Mouse (Mus musculus) left cerebral cortex, adult 2 months (tissue): ENCODE measurements around the gene Olfr344. TPM values are rescaled to one million over a fixed set of nuclear protein-coding genes. Genes with fewer than 3 reads are reported as not detected.

Experiments used
- DNase-seq, 2 experiments: peaks; one replicate each; pipeline ENCODE4 v3.0.0; 2021 to 2022; ENCODE audit warnings: low spot score in 2 of 2, mixed read lengths in 1 of 2; ENCODE audit errors: extremely low spot score in 1 of 2
- H3K27ac ChIP-seq: fragments of 200-600 bp; 2 replicates; pipeline ENCODE4 v1.8.1; 2022
- H3K4me3 ChIP-seq: fragments of 200-600 bp; 2 replicates; pipeline ENCODE4 v1.8.1; 2022
- CTCF ChIP-seq: fragments of 200-600 bp; IDR thresholded peaks from 2 replicates; pipeline ENCODE4 v1.8.1; 2022; ENCODE audit warnings: antibody characterized with exemption, mild to moderate bottlenecking, moderate library complexity
- intact Hi-C: fragments of 180-260 bp; cut with DNase I; formaldehyde crosslinking; loops from one replicate; pipeline ENCODE4 v1.15.1; 2025
- long read RNA-seq, 2 experiments: library from polyadenylated mRNA; stranded (forward); transcript quantifications; one replicate each; pipeline ENCODE4 v2.0.0; 2021; ENCODE audit warnings: borderline mapping rate in 2 of 2
- total RNA-seq, 2 experiments: library from RNA; stranded (reverse); gene quantifications; 2 replicates each; pipeline ENCODE4 v1.2.3; 2021

Gene Olfr344
- under 1 TPM; 0.05 to 0.09 TPM for total RNA-seq
- long read RNA-seq, experiment 1, result 0 reads
- long read RNA-seq, experiment 2, result 0 reads

DNA sequence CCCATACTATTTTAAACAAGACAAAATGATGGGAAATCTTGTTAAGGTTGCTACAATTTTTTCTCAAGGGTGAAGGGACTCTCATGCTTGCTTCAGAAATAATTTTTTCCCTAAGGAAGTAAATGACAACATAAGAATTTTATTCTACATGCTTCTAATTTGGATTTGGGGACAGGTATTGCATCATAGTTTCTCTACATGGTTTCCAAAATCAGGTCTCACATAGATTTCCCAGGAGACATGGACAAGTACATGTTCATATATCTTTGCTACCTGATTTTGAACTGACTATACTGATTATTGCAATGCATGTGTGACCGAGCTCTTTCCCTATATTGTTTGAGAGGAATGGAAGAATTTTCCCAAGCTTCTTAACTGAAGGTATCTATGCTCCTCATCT is at the start of gene Olfr344:
Olfr344 (plus strand) TSS at position 301 of the 400 bp plus-strand sequence.
- no peak for TF ChIP-seq CTCF
- DNase-seq, result no peak

DNA sequence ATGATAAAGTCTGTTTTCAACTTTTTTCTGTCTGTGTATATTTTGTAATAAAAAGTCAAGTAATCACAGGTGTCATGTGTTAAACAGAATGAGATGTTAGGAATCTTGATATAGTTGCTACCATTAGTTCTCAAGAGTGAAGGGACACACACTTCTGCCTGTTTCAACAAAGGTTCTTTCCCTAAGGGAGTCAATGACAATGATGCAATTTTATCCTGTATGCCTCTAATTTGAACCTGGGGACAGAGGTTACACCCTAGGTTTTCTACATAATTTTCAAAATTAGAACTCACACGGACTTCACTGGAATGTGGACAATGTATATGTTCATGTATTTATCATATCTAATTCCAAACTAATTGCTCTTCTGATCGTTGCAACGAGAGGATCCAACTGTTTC is 41.8 kb upstream of the Olfr344 start, which contains the start of gene Olfr342:
Olfr342 (plus strand) TSS at position 301 of the 400 bp plus-strand sequence.
- no peak within 1 kb of the TSS for H3K4me3 ChIP-seq
- intact Hi-C loops, result no loop called here
- no peak for DNase-seq
- TF ChIP-seq CTCF, result no peak
- H3K27ac ChIP-seq, result no peak within 1 kb of the TSS

More for the DNA sequence above, at the start of gene Olfr344:
- Histone ChIP-seq H3K27ac (no peak within 1 kb of the TSS), H3K4me3 (no peak within 1 kb of the TSS)
- intact Hi-C loops, result no loop called here

DNA sequence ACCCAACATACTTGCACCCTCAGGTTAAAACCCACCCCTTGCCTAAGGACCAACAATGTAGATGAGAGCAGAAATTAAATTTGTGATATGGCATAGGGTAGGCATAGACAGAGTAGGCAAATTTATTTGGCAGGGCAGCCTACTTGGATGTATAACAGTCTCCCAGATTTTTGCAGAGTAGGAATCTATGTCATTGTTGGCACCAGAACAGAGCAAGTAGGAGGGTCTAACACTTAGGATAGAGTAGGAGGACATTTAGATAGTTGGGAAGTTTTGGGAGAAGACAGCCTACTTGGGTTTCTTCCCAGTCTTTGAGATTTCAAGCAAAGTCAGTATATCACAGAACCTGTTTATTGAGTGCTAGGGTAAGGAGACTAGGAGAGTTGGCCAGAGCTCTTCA is 1.3 kb upstream of the Olfr344 start:
- Histone ChIP-seq H3K27ac (no peak overlapping the region), H3K4me3 (no peak overlapping the region)
- intact Hi-C loops, result no loop called here
- TF ChIP-seq CTCF, result no peak
- DNase-seq, result no peak

DNA sequence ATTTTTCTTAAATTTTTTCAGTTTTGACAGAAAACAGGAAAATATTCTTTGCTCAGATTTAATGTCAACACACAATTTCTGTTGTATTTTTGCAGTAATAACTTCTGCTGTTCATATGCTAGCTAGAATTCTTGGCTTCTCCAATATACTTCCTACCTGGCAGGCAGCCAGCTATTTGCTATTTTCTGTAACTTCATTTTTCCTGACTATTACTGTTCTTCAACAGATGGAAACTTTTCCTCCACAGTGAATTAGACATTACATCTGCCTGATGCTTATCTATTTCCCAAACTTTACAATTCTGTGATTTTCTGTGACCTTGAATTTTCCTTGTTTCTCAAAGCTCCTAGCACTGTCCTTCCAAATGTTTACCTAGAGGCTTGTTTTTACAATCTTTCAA is 560 bp downstream of the Olfr344 start:
- TF ChIP-seq CTCF, result no peak
- DNase-seq, result no peak
- Histone ChIP-seq H3K4me3 (no peak overlapping the region), H3K27ac (no peak overlapping the region)
- intact Hi-C loops, result no loop called here

DNA sequence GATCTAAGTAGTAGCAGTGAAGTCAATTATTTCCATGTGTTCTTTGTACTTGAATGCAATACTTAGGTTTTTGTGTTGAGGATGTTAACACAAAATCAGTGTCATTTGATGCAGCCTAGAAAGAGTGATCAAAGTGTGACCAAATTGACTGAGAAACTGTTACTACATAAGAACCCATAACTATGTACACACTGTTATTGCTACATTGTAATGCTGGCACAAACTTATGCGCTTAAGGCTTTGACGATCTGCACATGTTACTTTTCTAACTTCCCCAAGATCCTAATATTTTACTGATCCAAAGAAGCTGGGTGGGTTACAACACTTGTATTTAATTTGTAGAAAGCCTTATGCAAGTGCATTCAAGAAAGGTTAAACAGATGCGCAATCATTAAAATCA is 1.4 kb downstream of the Olfr344 start:
- DNase-seq, result no peak
- TF ChIP-seq CTCF, result no peak
- Histone ChIP-seq H3K4me3 (no peak overlapping the region), H3K27ac (no peak overlapping the region)
- intact Hi-C loops, result no loop called here

Other genes starting within 250 kb of the Olfr344 start
- gene Olfr338, start 193.1 kb upstream of the Olfr344 start, total RNA-seq, result under 1 TPM in 1 of 2 experiments, not detected in 1; 0.05 TPM
- gene Olfr339, start 147.7 kb upstream of the Olfr344 start, total RNA-seq, result not detected
- gene Olfr340, start 114.1 kb upstream of the Olfr344 start, total RNA-seq, result not detected
- not detected for gene Olfr341, start 84.2 kb upstream of the Olfr344 start, total RNA-seq
- not detected for gene Olfr342, start 41.7 kb upstream of the Olfr344 start, total RNA-seq
- gene Olfr345, start 73.4 kb downstream of the Olfr344 start, total RNA-seq, result not detected
- gene Olfr346, start 119.1 kb downstream of the Olfr344 start, total RNA-seq, result not detected
- gene Olfr347, start 165.2 kb downstream of the Olfr344 start, total RNA-seq, result not detected
- not detected for gene Olfr348, start 217.6 kb downstream of the Olfr344 start, total RNA-seq
- not detected for gene Olfr50, start 223.9 kb downstream of the Olfr344 start, total RNA-seq